12 mouse cellular contexts compared by ENCODE assay signal in genomic region chr1:163361376-163361775, GRCm38 (mm10). TPM values are rescaled to one million over a fixed set of nuclear protein-coding genes. Genes with fewer than 3 reads are reported as not detected.
DNase-seq lines count a peak whose midpoint lies in the region; ATAC-seq and TF ChIP-seq lines count a peak whose summit lies in the region.
"Had no signal": no experiment of that assay in that cellular context is flagged by ENCODE, and none has a peak within 500 bp of the region (broad histone marks: within the 10 kb centered on the region; RNA-seq: fewer than 3 reads in every experiment).

No protein-coding gene starts in this region.

- ATAC-seq in heart, embryonic 16.5 days (replicated peaks; ENCODE audit: extremely low read depth, insufficient read depth, low FRiP score): peak; percentile 28; the same call in 1 of the 2 replicates
- ATAC-seq in lung, postnatal 0 days: peak; percentile 32; the same call in 1 of the 2 replicates
- 0 out of 2 replicates have a peak, but pooled peaks have one; percentile 48 for ATAC-seq in embryonic facial prominence, embryonic 15.5 days (ENCODE audit: insufficient number of reproducible peaks, low FRiP score, low TSS enrichment, low read depth)
- no peak for ATAC-seq in midbrain, embryonic 15.5 days (replicated peaks)

- TF ChIP-seq CTCF in lung, postnatal 0 days (IDR thresholded peaks at IDR 0.05): no peak

- WGBS in heart, embryonic 16.5 days: 45% methylated on average over 5 of the region's 5 CpGs
- 44% methylated on average over 5 of the region's 5 CpGs for WGBS in lung, postnatal 0 days
- WGBS in embryonic facial prominence, embryonic 15.5 days: 44% methylated on average over 5 of the region's 5 CpGs
- WGBS in hindbrain, embryonic 10.5 days: 84% methylated on average over 5 of the region's 5 CpGs
- 83% methylated on average over 5 of the region's 5 CpGs for WGBS in midbrain, embryonic 15.5 days

- peak overlapping the region; percentile 66 for H3K27ac ChIP-seq in heart, embryonic 16.5 days (ENCODE audit: low read length)
- no peak overlapping the region for H3K27ac ChIP-seq in lung, postnatal 0 days (ENCODE audit: low read length)
- peak overlapping the region; percentile 93 for H3K27ac ChIP-seq in embryonic facial prominence, embryonic 15.5 days (replicated peaks)
- H3K27ac ChIP-seq in hindbrain, embryonic 10.5 days: no peak overlapping the region
- H3K27ac ChIP-seq in midbrain, embryonic 15.5 days: no peak overlapping the region
- H3K27ac ChIP-seq: hindbrain, embryonic 14.5 days; liver, embryonic 14.5 days had no signal

- H3K36me3 ChIP-seq in heart, embryonic 16.5 days (ENCODE audit: control insufficient read depth, insufficient read depth): no peaks in the 10 kb centered on the region
- no peaks in the 10 kb centered on the region for H3K36me3 ChIP-seq in lung, postnatal 0 days (ENCODE audit: insufficient read depth, low read length)
- no peaks in the 10 kb centered on the region for H3K36me3 ChIP-seq in embryonic facial prominence, embryonic 15.5 days
- H3K36me3 ChIP-seq in hindbrain, embryonic 10.5 days: no peaks in the 10 kb centered on the region
- H3K36me3 ChIP-seq in midbrain, embryonic 15.5 days (replicated peaks): no peaks in the 10 kb centered on the region

- H3K9me3 ChIP-seq in heart, embryonic 16.5 days (replicated peaks; ENCODE audit: control insufficient read depth, low read length): no peaks in the 10 kb centered on the region
- H3K9me3 ChIP-seq in lung, postnatal 0 days (ENCODE audit: low read length): no peaks in the 10 kb centered on the region
- no peaks in the 10 kb centered on the region for H3K9me3 ChIP-seq in embryonic facial prominence, embryonic 15.5 days (replicated peaks)
- no peaks in the 10 kb centered on the region for H3K9me3 ChIP-seq in hindbrain, embryonic 10.5 days
- H3K9me3 ChIP-seq in midbrain, embryonic 15.5 days: no peaks in the 10 kb centered on the region
- H3K9me3 ChIP-seq: megakaryocyte, embryonic 14.5 days had no signal

- no peak for DNase-seq in heart, postnatal 36 days
- DNase-seq in lung, postnatal 0 days (ENCODE audit: low spot score): no peak
- no peak for DNase-seq in lung, postnatal 10 days
- DNase-seq in hindbrain, embryonic 10.5 days (ENCODE audit: low spot score): no peak
- DNase-seq: cerebellum, adult 18-20 months; kidney, adult 8-10 months had no signal

- H3K9ac ChIP-seq in heart, embryonic 16.5 days (ENCODE audit: low read length): no peak overlapping the region
- no peak overlapping the region for H3K9ac ChIP-seq in lung, postnatal 0 days (replicated peaks; ENCODE audit: low read depth)
- no peak overlapping the region for H3K9ac ChIP-seq in embryonic facial prominence, embryonic 15.5 days
- no peak overlapping the region for H3K9ac ChIP-seq in midbrain, embryonic 15.5 days
- H3K9ac ChIP-seq: hindbrain, embryonic 14.5 days; liver, embryonic 14.5 days had no signal

- no peak overlapping the region for H3K4me3 ChIP-seq in heart, embryonic 16.5 days (ENCODE audit: low read length)
- no peak overlapping the region for H3K4me3 ChIP-seq in lung, postnatal 0 days (ENCODE audit: low read depth, low read length)
- H3K4me3 ChIP-seq in embryonic facial prominence, embryonic 15.5 days (replicated peaks): no peak overlapping the region
- no peak overlapping the region for H3K4me3 ChIP-seq in hindbrain, embryonic 10.5 days
- H3K4me3 ChIP-seq in midbrain, embryonic 15.5 days: no peak overlapping the region
- H3K4me3 ChIP-seq: megakaryocyte, embryonic 14.5 days had no signal

- H3K4me1 ChIP-seq in heart, embryonic 16.5 days (ENCODE audit: control insufficient read depth, insufficient read depth, low read length): peaks cover 6% of the 10 kb centered on the region; the same call in 1 of the 2 replicates
- no peaks in the 10 kb centered on the region for H3K4me1 ChIP-seq in lung, postnatal 0 days (ENCODE audit: insufficient read depth, low read depth, low read length)
- peaks cover 21% of the 10 kb centered on the region for H3K4me1 ChIP-seq in embryonic facial prominence, embryonic 15.5 days
- H3K4me1 ChIP-seq in hindbrain, embryonic 10.5 days (replicated peaks): no peaks in the 10 kb centered on the region
- no peaks in the 10 kb centered on the region for H3K4me1 ChIP-seq in midbrain, embryonic 15.5 days

- TF ChIP-seq EP300 in lung, postnatal 0 days (IDR thresholded peaks at IDR 0.05): no peak

- peak overlapping the region; percentile 29; the same call in 1 of the 2 replicates for H3K4me2 ChIP-seq in heart, embryonic 16.5 days (ENCODE audit: low read depth, low read length)
- no peak overlapping the region for H3K4me2 ChIP-seq in lung, postnatal 0 days (replicated peaks; ENCODE audit: low read depth, low read length)
- peak overlapping the region; percentile 19; the same call in 1 of the 2 replicates for H3K4me2 ChIP-seq in embryonic facial prominence, embryonic 15.5 days (replicated peaks)
- no peak overlapping the region for H3K4me2 ChIP-seq in midbrain, embryonic 15.5 days
- H3K4me2 ChIP-seq: hindbrain, embryonic 14.5 days had no signal

- intact Hi-C loops in heart, postnatal 36 days (cut with DNase I): no loop called here

- H3K27me3 ChIP-seq in heart, embryonic 16.5 days (ENCODE audit: control insufficient read depth, insufficient read depth, low read length): no peaks in the 10 kb centered on the region
- H3K27me3 ChIP-seq in lung, postnatal 0 days (replicated peaks; ENCODE audit: insufficient read depth, low read length): no peaks in the 10 kb centered on the region
- no peaks in the 10 kb centered on the region for H3K27me3 ChIP-seq in embryonic facial prominence, embryonic 15.5 days
- no peaks in the 10 kb centered on the region for H3K27me3 ChIP-seq in hindbrain, embryonic 10.5 days (ENCODE audit: insufficient read depth, poor library complexity, severe bottlenecking)
- H3K27me3 ChIP-seq in midbrain, embryonic 15.5 days (replicated peaks): no peaks in the 10 kb centered on the region

RNA-seq across cellular contexts. Expression of gene Gorab, which starts 42.1 kb away (rescaled TPM):
- 9.3 and 10.1 TPM in 2 replicates for polyA plus RNA-seq in heart, embryonic 16.5 days (2015; fragmentation: Nextera tagmentation; extraction: Ambion mirVana)
- 1 to 10 TPM; 2.9 to 3.0 TPM for total RNA-seq in heart, postnatal 36 days (2021)
- polyA plus RNA-seq in lung, postnatal 0 days (2015; fragmentation: Nextera tagmentation; extraction: Ambion mirVana): 9.6 and 11.1 TPM in 2 replicates
- 28.6 and 30.3 TPM in 2 replicates for polyA plus RNA-seq in embryonic facial prominence, embryonic 15.5 days (2015; fragmentation: Nextera tagmentation; extraction: Ambion mirVana)
- 22.9 and 24.0 TPM in 2 replicates for polyA plus RNA-seq in hindbrain, embryonic 10.5 days (2016; fragmentation: Nextera tagmentation; extraction: Ambion mirVana)
- 22.1 and 22.8 TPM in 2 replicates for polyA plus RNA-seq in midbrain, embryonic 15.5 days (2015; fragmentation: Nextera tagmentation; extraction: Ambion mirVana)

RNA-seq across cellular contexts. Expression of gene Prrx1, which starts 47.9 kb away (rescaled TPM):
- polyA plus RNA-seq in heart, embryonic 16.5 days (2015; fragmentation: Nextera tagmentation; extraction: Ambion mirVana): 9.3 and 11.1 TPM in 2 replicates
- total RNA-seq in heart, postnatal 36 days (2021): 10 to 100 TPM; 33.6 to 34.3 TPM
- polyA plus RNA-seq in lung, postnatal 0 days (2015; fragmentation: Nextera tagmentation; extraction: Ambion mirVana): 3.6 and 4.6 TPM in 2 replicates
- 98.5 and 110 TPM in 2 replicates for polyA plus RNA-seq in embryonic facial prominence, embryonic 15.5 days (2015; fragmentation: Nextera tagmentation; extraction: Ambion mirVana)
- polyA plus RNA-seq in hindbrain, embryonic 10.5 days (2016; fragmentation: Nextera tagmentation; extraction: Ambion mirVana): 28.9 and 33.1 TPM in 2 replicates
- 3.6 and 4.2 TPM in 2 replicates for polyA plus RNA-seq in midbrain, embryonic 15.5 days (2015; fragmentation: Nextera tagmentation; extraction: Ambion mirVana)

Comparison
In these comparisons a context has a peak if more than half of its experiments do, and no peak if none do; other contexts are left out.
1. H3K27ac ChIP-seq: peak in heart, embryonic 16.5 days (single experiment) and embryonic facial prominence, embryonic 15.5 days (single experiment); none in lung, postnatal 0 days (single experiment), hindbrain, embryonic 10.5 days (single experiment) and midbrain, embryonic 15.5 days (single experiment).
2. H3K4me2 ChIP-seq: peak in heart, embryonic 16.5 days (single experiment) and embryonic facial prominence, embryonic 15.5 days (single experiment); none in lung, postnatal 0 days (single experiment) and midbrain, embryonic 15.5 days (single experiment).